Mouse (Mus musculus) central nervous system, embryonic 18 days (tissue): ENCODE results near the gene Arid1b. TPM values are rescaled to one million over a fixed set of nuclear protein-coding genes. Genes with fewer than 3 reads are reported as not detected.

Source experiments
- polyA plus RNA-seq: library from polyadenylated mRNA; depleted of rRNA; stranded (reverse); fragments of >200 nt; gene quantifications from 2 replicates; pipeline ENCODE4 v1.2.3, GENCODE M21; 2012; rRNA removed

Arid1b gene
- 21.4 and 25.6 TPM in 2 replicates for polyA plus RNA-seq

GRCm38 (mm10) chr17:4993840-4994503, at the start of gene Arid1b:
TSS of gene Arid1b (plus strand) at chr17:4994332.

